Mouse (Mus musculus): ENCODE measurements around the gene Zxdc.

Gene Zxdc

GRCm38 (mm10) chr6:90368976-90369724 is at the start of gene Zxdc:
Gene Zxdc (plus strand): TSS chr6:90369492.
- peak; percentile 99 to 100 for DNase-seq

DNA sequence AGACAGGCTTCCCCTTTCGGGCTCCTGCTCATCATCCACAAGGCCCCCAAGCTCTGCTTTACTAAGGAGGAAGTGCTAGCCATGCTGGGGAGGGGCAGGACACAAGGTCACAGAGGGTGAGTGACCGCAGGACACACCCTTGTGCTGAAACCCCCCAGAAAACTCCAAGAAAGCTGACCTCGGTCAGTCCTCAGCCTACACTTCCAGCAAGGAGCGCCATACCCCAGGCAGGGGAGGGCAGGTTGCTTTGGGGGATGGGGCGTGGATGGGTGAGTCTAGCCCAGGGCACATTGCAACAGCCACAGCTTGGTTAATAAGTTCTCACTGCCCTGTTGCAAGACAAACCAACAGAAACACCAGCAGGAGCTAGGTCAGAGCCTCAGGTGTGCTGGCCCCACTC is 48.9 kb upstream of the Zxdc start:
- no peak for DNase-seq

DNA sequence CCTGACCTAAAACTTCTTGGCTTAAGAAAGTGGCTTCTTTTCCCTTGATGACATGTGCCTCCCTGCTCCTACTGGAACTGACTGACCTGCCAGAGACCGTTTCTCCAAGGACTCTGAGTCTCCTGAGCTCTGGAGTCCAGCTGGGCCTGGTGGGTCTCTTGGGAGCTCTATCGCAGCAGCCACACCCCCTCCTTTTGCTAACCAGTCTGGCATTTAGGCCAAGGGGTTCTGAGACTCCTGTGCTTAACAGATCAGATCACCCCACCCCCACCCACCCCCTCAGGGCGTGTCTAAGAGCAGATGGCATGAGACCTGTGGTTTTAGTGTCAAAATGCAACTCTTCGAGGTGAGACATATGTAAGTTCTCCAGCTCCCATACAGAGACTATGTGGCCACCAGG is 47.5 kb upstream of the Zxdc start:
- DNase-seq = no peak

DNA sequence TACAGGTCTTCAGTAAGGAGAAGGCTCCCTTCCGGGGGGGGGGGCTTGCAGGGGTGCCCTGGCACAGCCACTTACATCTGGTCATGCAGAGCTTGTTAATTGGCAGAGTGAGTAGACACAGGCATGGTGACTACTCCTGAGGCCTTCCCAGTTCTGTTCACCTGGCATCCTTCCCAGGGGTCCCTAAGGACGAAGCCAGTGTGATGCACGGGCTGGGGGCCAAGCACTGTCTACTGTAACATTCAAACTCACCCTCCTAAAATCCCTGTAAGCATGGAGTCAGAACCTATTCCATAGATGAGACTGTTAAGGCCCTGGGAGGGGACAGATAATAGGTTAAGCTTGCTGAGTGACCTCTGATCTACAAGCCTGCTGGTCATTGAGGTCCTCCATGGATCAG is 45.3 kb upstream of the Zxdc start:
- no peak for DNase-seq

GRCm38 (mm10) chr6:90324463-90324862 is 44.8 kb upstream of the Zxdc start:
- DNase-seq = no peak

DNA sequence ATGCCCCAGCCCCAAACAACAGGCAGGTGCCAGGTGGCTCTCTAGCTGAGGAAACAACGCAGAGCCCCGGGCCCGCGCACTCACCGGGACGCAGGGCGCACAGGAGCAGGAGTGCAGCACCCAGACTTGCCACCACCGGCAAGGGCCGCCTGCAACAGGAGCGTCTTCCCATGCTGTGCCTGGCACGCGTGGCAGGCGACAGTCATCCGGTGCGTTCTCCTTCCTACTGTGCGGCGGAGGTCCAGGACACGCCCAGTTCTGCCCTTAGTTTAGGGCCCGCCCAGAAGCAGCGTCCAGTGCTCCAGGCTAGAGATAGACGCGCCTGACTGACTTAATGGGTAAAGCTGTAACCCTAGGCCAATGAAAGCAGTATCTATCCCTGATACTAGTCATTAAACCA is 44.3 kb upstream of the Zxdc start, which contains the start of gene Chst13:
Gene Chst13 (minus strand): TSS at position 195 of the 400 bp plus-strand sequence.
- DNase-seq = peak; percentile 26 to 38

DNA sequence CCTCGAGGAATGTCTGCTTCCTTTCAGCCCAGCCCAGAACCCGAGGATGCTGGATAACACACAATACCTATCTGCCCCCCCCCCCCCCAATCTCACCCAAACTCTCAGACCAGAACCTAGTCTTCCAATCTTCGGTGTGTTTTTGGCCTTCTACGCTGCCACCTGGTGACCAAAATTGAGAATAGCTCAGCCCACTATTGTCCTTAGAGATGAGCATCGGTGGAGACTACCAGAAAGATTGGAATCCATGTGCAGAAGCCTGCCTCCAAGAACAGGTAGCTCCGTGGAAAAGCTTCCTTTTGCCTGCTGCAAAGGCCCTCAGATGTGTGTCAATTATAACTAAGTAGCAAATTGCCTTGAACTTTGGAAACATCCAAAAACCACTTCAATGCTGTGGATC is 41.6 kb upstream of the Zxdc start:
- no peak for DNase-seq

- DNase-seq = no peak
Measured at GRCm38 (mm10) chr6:90329953-90330352, 39.3 kb upstream of the Zxdc start.

DNA sequence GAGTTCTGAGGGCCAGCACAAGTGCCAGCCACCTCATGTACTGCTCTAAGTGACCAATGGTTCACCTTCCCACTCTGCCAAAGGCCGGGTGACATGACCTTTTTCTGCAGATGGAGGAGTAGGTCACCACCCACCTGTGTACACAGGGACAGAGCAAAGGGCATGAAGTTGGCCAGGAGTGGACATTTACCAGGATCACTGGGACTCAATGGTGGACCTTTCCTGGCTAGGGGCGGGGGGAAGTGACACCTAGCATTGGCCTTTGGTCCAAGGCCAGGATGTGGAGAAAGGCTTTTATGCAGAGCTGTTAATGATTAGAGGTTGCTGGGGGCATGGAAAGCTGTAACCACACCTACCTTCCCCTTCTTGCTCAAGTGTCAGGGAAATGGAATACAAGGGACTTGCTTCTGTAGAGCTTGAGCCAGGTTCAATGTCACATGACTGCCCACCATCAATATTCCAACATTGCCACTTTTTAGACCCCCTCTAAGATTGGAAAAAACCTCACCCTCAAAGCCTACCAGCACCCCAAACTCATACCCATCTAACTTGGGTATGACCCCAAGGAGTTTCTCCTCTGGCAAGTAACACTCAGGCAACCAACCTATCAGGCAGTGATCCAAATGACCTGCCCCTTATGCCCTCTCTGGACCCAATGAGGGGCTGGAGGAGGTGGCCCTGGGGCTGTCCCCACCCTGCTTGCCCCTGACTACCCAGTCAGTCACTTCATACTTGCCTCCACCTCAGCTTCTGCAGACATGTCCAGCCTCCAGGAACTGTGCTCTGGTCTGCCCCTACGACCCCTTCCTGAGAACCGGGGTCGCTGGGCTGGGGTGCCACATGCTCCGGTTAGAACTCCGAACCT is 36.5 kb upstream of the Zxdc start, which contains the start of gene Uroc1:
Gene Uroc1 (plus strand): TSS at position 724 of the 865 bp plus-strand sequence.
- no peak for DNase-seq

DNA sequence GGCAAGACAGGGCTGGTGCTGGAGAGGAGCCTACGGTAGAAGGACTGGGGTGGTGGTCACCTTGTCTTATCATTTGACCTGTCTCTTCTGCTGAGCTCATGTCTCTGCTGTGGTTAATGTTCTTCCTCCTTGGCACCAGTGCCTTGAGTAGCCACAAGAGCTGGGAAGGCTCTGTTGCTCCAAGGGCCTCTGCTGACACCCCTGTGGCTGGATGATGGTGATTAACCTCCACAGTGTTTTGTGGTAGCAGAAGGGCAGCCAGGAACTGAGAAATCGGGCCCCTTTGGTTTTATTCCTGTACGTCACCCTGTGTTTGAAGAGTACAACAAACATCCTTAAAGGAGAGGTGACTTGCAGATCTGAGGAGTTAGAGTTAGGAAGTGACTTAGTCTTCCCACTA is 35.0 kb upstream of the Zxdc start:
- no peak for DNase-seq

DNA sequence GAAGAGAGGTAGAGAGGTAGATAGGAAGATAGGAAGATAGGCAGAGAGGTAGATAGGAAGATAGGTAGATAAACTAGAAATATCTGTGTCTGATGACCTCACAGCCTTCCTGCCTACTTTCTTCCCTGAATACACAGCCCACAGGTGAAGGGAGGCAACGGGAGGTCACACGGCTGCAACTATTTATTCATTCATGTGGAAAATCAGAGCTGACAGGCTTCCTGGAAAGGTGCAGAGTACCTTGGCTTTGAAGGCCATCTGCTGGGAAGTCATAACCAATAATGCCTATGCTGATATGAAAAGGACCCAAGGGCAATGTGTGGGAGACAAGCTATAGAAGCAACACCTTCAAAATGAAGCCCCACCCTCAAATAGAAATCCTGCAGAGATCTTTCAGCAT is 26.9 kb upstream of the Zxdc start:
- no peak for DNase-seq

DNA sequence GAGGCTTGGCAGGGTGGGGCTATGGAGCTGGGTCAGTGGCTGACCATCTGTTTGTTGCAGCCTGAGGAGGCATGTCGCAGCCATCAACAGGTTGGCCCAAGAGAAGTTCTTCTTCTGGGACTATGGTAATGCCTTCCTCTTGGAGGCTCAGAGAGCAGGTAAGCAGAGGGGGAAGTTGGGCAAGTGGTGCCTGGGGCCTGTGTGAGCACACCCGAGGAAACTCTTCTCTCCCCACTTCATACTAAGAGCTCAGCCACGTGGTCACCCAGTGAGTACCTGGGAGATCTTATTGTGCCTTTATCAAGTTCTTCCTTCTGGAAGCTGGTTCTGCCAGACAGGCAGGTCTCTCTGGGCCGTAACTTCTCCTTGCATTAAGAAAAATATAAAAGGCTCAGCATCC is 22.1 kb upstream of the Zxdc start:
- peak; percentile 49 to 66 for DNase-seq

- DNase-seq = no peak
Measured at GRCm38 (mm10) chr6:90348500-90348899, 20.8 kb upstream of the Zxdc start.

- DNase-seq = no peak
Measured at GRCm38 (mm10) chr6:90350011-90350410, 19.3 kb upstream of the Zxdc start.

GRCm38 (mm10) chr6:90358142-90358541 is 11.2 kb upstream of the Zxdc start:
- DNase-seq = no peak

GRCm38 (mm10) chr6:90359445-90359844 is 9.8 kb upstream of the Zxdc start:
- no peak for DNase-seq

- DNase-seq = peak; percentile 26 to 57
Measured at GRCm38 (mm10) chr6:90360024-90360781, 9.1 kb upstream of the Zxdc start.

GRCm38 (mm10) chr6:90360922-90361614 is 8.2 kb upstream of the Zxdc start:
- no peak for DNase-seq

DNA sequence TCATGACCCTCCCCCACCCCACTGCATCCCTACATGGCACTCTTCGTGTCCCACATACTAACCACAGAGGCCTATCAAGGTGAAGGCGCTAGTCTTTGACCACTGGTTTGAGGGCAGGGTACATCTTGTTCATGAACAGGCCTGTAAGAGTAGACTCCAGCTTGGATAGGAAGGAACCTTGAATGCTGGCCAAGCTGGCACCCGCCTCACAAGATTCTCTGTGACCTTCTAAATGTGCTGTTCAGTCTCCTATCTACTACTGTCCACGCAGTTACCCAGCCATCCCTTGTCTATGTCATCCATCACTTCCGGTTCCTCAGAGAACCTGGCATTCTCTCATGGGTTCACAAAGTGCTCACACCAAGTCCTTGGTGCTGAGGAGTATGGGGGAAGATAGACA is 6.0 kb upstream of the Zxdc start:
- DNase-seq = no peak

GRCm38 (mm10) chr6:90369725-90370553 is 647 bp downstream of the Zxdc start:
- peak; percentile 28 to 31 for DNase-seq

- DNase-seq = peak; percentile 29 to 39
Measured at GRCm38 (mm10) chr6:90374647-90375046, 5.4 kb downstream of the Zxdc start.

DNA sequence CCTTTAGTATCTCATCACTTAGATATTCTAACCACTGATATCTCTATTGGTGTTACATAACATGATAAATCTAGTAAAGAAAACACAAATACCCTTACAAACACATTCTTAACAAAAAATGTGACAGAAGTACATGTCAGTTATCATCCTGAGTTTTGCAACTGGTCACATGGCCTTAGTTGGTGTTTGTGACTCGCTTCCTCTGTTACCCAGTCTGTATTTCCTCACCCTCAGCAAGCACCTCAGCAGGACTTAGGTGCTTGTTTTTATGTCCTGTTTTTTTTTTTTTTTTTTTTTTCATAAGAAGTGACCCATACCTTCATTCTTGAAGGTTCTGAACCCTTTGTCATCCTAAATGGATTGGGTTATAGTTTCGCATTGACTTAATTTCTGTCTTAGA is 8.4 kb downstream of the Zxdc start:
- no peak for DNase-seq

Measured in lung, adult 18-20 months (tissue).